Mouse (Mus musculus) lung, postnatal 0 days (tissue): ENCODE measurements around the gene Mast4.

ENCODE experiments used
- CTCF ChIP-seq: IDR thresholded peaks from 2 replicates; pipeline ENCODE4 v1.5.1; 2016; ENCODE audit warnings: antibody characterized with exemption, mild to moderate bottlenecking
- EP300 ChIP-seq: IDR thresholded peaks from 2 replicates; pipeline ENCODE4 v1.6.1; 2016; ENCODE audit warnings: antibody characterized with exemption, mild to moderate bottlenecking, control low read depth

DNA sequence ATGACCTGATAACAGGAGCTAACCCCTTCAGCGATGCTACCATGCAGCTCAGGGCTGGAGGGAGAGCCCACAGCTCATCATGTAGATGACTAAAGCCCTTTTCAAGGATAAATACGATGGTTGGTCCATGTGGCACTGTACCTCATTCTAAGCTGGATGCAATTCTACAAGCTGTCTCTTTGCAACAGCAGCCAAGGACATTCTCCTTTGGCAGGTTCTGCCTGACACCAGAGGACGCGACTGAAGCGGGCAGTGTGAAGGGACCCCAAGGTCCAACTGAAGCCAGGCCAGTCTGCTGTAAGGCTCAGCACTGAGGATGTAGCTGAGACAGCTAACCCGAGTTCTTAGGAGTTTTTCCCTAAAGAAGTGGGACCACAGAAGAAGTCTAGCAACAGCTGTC, 576.3 kb downstream of the Mast4 start:
- TF ChIP-seq CTCF (no peak), EP300 (no peak)
